Mouse (Mus musculus) MEL (cell line): ENCODE results near the gene Ankrd39. TPM values are rescaled to one million over a fixed set of nuclear protein-coding genes. Genes with fewer than 3 reads are reported as not detected.

Experiments used
- DNase-seq: peaks from one replicate; pipeline ENCODE4 v3.0.0; 2011; ENCODE audit warnings: low read depth, low spot score
- H3K27ac ChIP-seq: 2 replicates; pipeline ENCODE4 v1.5.1; 2012; ENCODE audit warnings: low read depth, mild to moderate bottlenecking, control low read depth, low read length, moderate library complexity; ENCODE audit not compliant: control insufficient read depth
- H3K27me3 ChIP-seq, 2 experiments: fragments of 150-350 bp in 1 of 2; sonication (generic) in 1 of 2; 2 replicates each; pipeline ENCODE4 v1.6.1; 2012; ENCODE audit warnings: low read length in 2 of 2, mild to moderate bottlenecking in 2 of 2, improper control_type of control experiment in 1 of 2, moderate library complexity in 1 of 2; ENCODE audit not compliant: insufficient read depth in 2 of 2, control insufficient read depth in 1 of 2
- H3K36me3 ChIP-seq, 2 experiments: 2 replicates each; pipeline ENCODE4 v1.6.1; 2012 to 2014; ENCODE audit warnings: low read length in 2 of 2, improper control_type of control experiment in 1 of 2, inconsistent platforms in 1 of 2, mild to moderate bottlenecking in 1 of 2; ENCODE audit not compliant: insufficient read depth in 2 of 2, control insufficient read depth in 1 of 2
- H3K4me1 ChIP-seq, 2 experiments: fragments of 150-350 bp in 1 of 2; sonication (generic) in 1 of 2; 2 replicates each; pipeline ENCODE4 v1.6.1; 2012; ENCODE audit warnings: low read length in 2 of 2, improper control_type of control experiment in 1 of 2, mild to moderate bottlenecking in 1 of 2; ENCODE audit not compliant: insufficient read depth in 2 of 2, control insufficient read depth in 1 of 2
- H3K4me3 ChIP-seq, 2 experiments: fragments of 150-350 bp in 1 of 2; sonication (generic) in 1 of 2; 2 replicates each; pipeline ENCODE4 v1.5.1; 2012; ENCODE audit warnings: low read depth in 2 of 2, low read length in 2 of 2, mild to moderate bottlenecking in 2 of 2, moderate library complexity in 2 of 2, control low read depth in 1 of 2, improper control_type of control experiment in 1 of 2; ENCODE audit not compliant: control insufficient read depth in 1 of 2, insufficient read depth in 1 of 2
- H3K79me2 ChIP-seq: 2 replicates; pipeline ENCODE4 v1.6.1; 2012; ENCODE audit warnings: mild to moderate bottlenecking, low read length, moderate library complexity; ENCODE audit not compliant: control insufficient read depth, poor library complexity, insufficient read depth
- H3K9ac ChIP-seq: 2 replicates; pipeline ENCODE4 v1.6.1; 2012; ENCODE audit warnings: low read depth, mild to moderate bottlenecking, control low read depth, low read length, moderate library complexity; ENCODE audit not compliant: control insufficient read depth, poor library complexity, severe bottlenecking
- H3K9me3 ChIP-seq: fragments of 150-350 bp; sonication (generic); replicated peaks from 2 replicates; pipeline ENCODE4 v1.6.1; 2012; ENCODE audit warnings: mild to moderate bottlenecking, low read length, improper control_type of control experiment, moderate library complexity; ENCODE audit not compliant: insufficient read depth
- BHLHE40 ChIP-seq: IDR thresholded peaks from 2 replicates; pipeline ENCODE4 v1.6.1; 2012; ENCODE audit warnings: low read depth, mild to moderate bottlenecking, inconsistent platforms, low read length, improper control_type of control experiment, borderline replicate concordance
- CHD2 ChIP-seq: IDR thresholded peaks from 2 replicates; pipeline ENCODE4 v1.6.1; 2011; ENCODE audit warnings: low read length, improper control_type of control experiment
- CTCF ChIP-seq, 3 experiments: IDR thresholded peaks in 2 of 3; conservative IDR thresholded peaks in 1 of 3; 2 replicates each; pipeline ENCODE4 v1.5.1; 2011 to 2012; ENCODE audit warnings: low read length in 3 of 3, low read depth in 2 of 3, mild to moderate bottlenecking in 2 of 3, improper control_type of control experiment in 1 of 3, inconsistent platforms in 1 of 3, mixed read lengths in 1 of 3, moderate library complexity in 1 of 3; ENCODE audit not compliant: control insufficient read depth in 1 of 3, insufficient read depth in 1 of 3, poor library complexity in 1 of 3, severe bottlenecking in 1 of 3
- E2F4 ChIP-seq: IDR thresholded peaks from 2 replicates; pipeline ENCODE4 v1.6.1; 2011; ENCODE audit warnings: low read depth, low read length, improper control_type of control experiment, borderline replicate concordance
- ELF1 ChIP-seq: IDR thresholded peaks from 2 replicates; pipeline ENCODE4 v1.6.1; 2014; ENCODE audit warnings: low read depth, mild to moderate bottlenecking, inconsistent platforms, low read length, improper control_type of control experiment, moderate library complexity
- ETS1 ChIP-seq: IDR thresholded peaks from 2 replicates; pipeline ENCODE4 v1.6.1; 2012; ENCODE audit warnings: low read depth, mild to moderate bottlenecking, inconsistent platforms, low read length, improper control_type of control experiment, moderate library complexity
- GATA1 ChIP-seq: IDR thresholded peaks from 2 replicates; pipeline ENCODE4 v1.6.1; 2011; ENCODE audit warnings: low read depth, low read length, improper control_type of control experiment
- MAFK ChIP-seq: IDR thresholded peaks from 2 replicates; pipeline ENCODE4 v1.6.1; 2011; ENCODE audit warnings: low read depth, mild to moderate bottlenecking, low read length, improper control_type of control experiment, borderline replicate concordance
- MAZ ChIP-seq: IDR thresholded peaks from 2 replicates; pipeline ENCODE4 v1.6.1; 2012; ENCODE audit warnings: low read depth, mild to moderate bottlenecking, inconsistent platforms, low read length, improper control_type of control experiment
- MEF2A ChIP-seq: IDR thresholded peaks from 2 replicates; pipeline ENCODE4 v1.6.1; 2014; ENCODE audit warnings: low read depth, mild to moderate bottlenecking, inconsistent platforms, low read length, improper control_type of control experiment; ENCODE audit not compliant: poor library complexity, insufficient replicate concordance, severe bottlenecking; ENCODE audit errors: extremely low read depth
- NRF1 ChIP-seq: IDR thresholded peaks from 2 replicates; pipeline ENCODE4 v1.6.1; 2014; ENCODE audit warnings: low read depth, mild to moderate bottlenecking, inconsistent platforms, low read length, improper control_type of control experiment, moderate library complexity; ENCODE audit not compliant: poor library complexity, insufficient read depth, severe bottlenecking
- POLR2A ChIP-seq, 2 experiments: IDR thresholded peaks; 2 replicates each; pipeline ENCODE4 v1.6.1; 2011 to 2012; ENCODE audit warnings: low read length in 2 of 2, mild to moderate bottlenecking in 2 of 2, control low read depth in 1 of 2, improper control_type of control experiment in 1 of 2, low read depth in 1 of 2, moderate library complexity in 1 of 2; ENCODE audit not compliant: control insufficient read depth in 1 of 2, insufficient read depth in 1 of 2, poor library complexity in 1 of 2
- RAD21 ChIP-seq: IDR thresholded peaks from 2 replicates; pipeline ENCODE4 v1.6.1; 2011; ENCODE audit warnings: mild to moderate bottlenecking, low read depth, low read length, improper control_type of control experiment
- TAL1 ChIP-seq: IDR thresholded peaks from 2 replicates; pipeline ENCODE4 v1.6.1; 2012; ENCODE audit warnings: mild to moderate bottlenecking, inconsistent platforms, low read length, moderate library complexity, mixed read lengths
- polyA plus RNA-seq, 2 experiments: library from polyadenylated mRNA; stranded (reverse) in 1 of 2; unstranded in 1 of 2; fragments of >175 nt in 1 of 2; fragments of >200 nt in 1 of 2; gene quantifications; 2 replicates each; pipeline versions ENCODE4 v1.2.1 to v1.2.4; 2012; ENCODE audit warnings: low replicate concordance in 2 of 2, low read depth in 1 of 2; ENCODE audit not compliant: insufficient read length in 2 of 2, insufficient read depth in 1 of 2, missing spikeins in 1 of 2
- total RNA-seq: library from RNA; depleted of rRNA; stranded (reverse); fragments of 300-350 nt; gene quantifications from 2 replicates; pipeline ENCODE4 v1.2.3, GENCODE M21; 2012

Gene Ankrd39
- total and polyA plus RNA-seq, 3 experiments, result 9.7 to 14.4 TPM; not detected in 1

DNA sequence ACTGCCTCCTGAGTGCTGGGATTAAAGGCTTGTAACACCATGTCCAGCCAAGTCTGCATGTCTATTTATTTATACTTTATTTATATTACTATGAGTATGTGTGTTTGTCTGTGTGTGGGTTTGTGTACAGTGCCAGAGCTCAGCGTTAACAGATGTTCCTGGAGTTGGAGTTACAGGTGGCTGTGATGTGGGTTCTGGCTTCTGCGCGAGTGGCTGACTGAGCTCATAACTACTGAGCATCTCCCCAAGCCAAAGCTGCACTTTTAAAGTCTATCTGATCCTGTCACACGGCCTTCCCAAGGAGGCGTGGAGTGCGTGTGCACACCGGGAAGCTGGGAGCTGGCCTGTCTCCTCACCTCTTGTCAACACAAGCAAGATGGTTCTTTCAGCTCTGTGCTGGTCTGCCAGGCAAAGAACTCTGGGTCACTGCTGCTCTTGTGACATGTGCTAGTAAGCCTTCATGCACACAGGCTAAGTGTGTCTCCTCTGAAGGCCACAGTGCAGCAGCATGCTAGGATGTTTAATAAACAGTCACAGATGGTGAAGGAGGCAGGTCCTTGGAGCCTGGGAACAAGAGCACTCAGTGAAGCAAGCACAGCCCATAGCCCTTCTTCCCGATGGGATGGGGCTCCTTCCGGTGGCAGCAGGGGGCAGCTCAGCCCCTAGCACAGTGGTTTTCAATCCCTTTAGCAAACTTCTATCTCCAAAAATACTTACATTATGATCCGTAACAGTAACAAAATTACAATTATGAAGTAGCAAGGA lies 48.1 kb upstream of the Ankrd39 start:
- TF ChIP-seq MAFK (no peak), MEF2A (no peak), RAD21 (no peak), E2F4 (no peak), GATA1 (no peak), ELF1 (no peak), MAZ (no peak), BHLHE40 (no peak), CTCF (IDR thresholded peaks at IDR 0.05 in 2 of 3, conservative IDR thresholded peaks at IDR 0.05 in 1 of 3; ENCODE audit: control insufficient read depth in 1 of 3, insufficient read depth in 1 of 3, low read depth in 2 of 3, low read length in 3 of 3, poor library complexity in 1 of 3, severe bottlenecking in 1 of 3) (no peak), CHD2 (no peak)
- no peaks in the 10 kb centered on the region for H3K36me3 ChIP-seq
- H3K4me1 ChIP-seq, result no peaks in the 10 kb centered on the region
- H3K27ac ChIP-seq, result no peak overlapping the region
- DNase-seq, result no peak
- no peaks in the 10 kb centered on the region for H3K79me2 ChIP-seq
- H3K27me3 ChIP-seq, result no peaks in the 10 kb centered on the region; a peak in 1 of 4 replicates
- H3K9me3 ChIP-seq, result no peaks in the 10 kb centered on the region
- no peak overlapping the region for H3K9ac ChIP-seq
- H3K4me3 ChIP-seq, result no peak overlapping the region

DNA sequence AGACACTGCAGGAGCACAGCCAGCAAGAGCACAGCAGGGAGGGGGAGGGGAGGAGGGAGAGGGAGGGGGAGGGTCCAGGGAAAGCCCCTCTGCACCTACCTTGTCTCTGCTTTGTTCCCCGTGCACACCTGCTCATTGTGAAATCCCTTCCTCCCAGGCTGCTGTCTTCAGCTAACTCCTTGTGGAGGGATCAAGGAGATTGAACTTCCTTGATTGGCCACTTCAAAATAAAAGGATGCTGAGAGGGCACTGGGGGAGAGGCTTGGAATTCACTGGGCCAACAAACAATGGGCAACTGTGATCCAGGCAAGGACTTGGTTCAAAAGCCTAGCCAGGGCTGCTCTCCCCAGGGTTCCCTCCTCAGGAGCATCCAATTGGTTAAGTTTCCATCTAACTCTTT lies 45.9 kb upstream of the Ankrd39 start:
- H3K4me3 ChIP-seq, result no peak overlapping the region
- H3K36me3 ChIP-seq, result no peaks in the 10 kb centered on the region
- no peaks in the 10 kb centered on the region; a peak in 1 of 4 replicates for H3K27me3 ChIP-seq
- no peaks in the 10 kb centered on the region for H3K79me2 ChIP-seq
- no peaks in the 10 kb centered on the region for H3K9me3 ChIP-seq
- no peak overlapping the region for H3K27ac ChIP-seq
- TF ChIP-seq NRF1, result no peak
- TF ChIP-seq BHLHE40, result no peak
- no peak for TF ChIP-seq TAL1
- no peak for TF ChIP-seq POLR2A (IDR thresholded peaks at IDR 0.05; ENCODE audit: control insufficient read depth in 1 of 2, insufficient read depth in 1 of 2, low read depth in 1 of 2, low read length in 2 of 2, poor library complexity in 1 of 2)
- TF ChIP-seq ETS1, result no peak
- DNase-seq, result no peak
- H3K4me1 ChIP-seq, result no peaks in the 10 kb centered on the region
- no peak overlapping the region for H3K9ac ChIP-seq
